Mouse (Mus musculus): Measurements from ENCODE around the gene Mrs2. TPM values are rescaled to one million over a fixed set of nuclear protein-coding genes. Genes with fewer than 3 reads are reported as not detected.
A peak's percentile ranks its signal among the peaks of the same experiment; 100 is the strongest.

Mrs2 gene
- polyA plus RNA-seq, 1 experiment from 2014 or later: 13.8 TPM

DNA sequence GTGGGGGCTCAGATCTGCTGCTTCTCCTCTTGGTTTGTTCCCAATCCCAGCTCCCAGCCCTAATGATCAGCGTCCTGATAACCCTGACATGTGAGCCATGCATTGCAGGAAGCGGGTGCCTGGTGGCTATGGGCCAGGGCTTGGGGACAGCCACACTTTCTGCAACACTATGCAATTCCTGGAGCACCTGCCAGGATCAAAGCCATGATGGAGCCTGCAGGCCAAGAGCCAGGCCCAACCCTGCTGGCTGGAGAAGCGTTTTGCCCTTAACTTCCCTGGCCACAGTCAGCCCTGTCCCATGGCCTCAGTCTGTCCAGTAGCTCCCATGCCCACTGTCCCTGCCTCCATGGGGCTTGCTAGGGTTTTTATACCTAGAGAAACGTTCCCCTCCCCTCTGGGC is 2.2 kb upstream of the Mrs2 start:
- 73% methylated on average over 4 of the region's 4 CpGs for WGBS
- no peak overlapping the region for H3K27ac ChIP-seq
- no peak overlapping the region for H3K4me3 ChIP-seq

DNA sequence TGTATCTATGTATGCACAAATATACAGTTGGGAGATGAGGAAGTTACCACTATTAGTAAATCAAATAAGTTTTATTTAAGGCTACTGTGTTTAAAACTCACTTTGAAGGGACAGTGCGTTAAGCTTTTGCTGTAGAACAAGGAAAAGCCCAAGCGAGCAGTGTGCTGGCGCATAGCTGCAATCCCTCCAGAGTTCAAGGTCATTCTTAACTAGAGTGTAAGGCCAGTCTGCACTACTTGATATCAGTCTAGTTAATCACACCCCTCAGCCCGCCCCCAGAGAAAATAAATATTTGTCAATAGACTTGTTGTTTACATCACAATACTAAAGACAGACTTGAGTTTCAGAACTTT is 337 bp upstream of the Mrs2 start:
- peak overlapping the region; percentile 76 for H3K4me2 ChIP-seq
- peaks cover 24% of the 10 kb centered on the region for H3K4me1 ChIP-seq
- no peaks in the 10 kb centered on the region for H3K9me3 ChIP-seq (replicated peaks)
- peak; percentile 39 for ATAC-seq
- no peak overlapping the region for H3K27ac ChIP-seq
- H3K36me3 ChIP-seq (ENCODE audit: poor library complexity, severe bottlenecking): peaks cover 9% of the 10 kb centered on the region; the same call in 1 of the 2 replicates
- H3K4me3 ChIP-seq: peak overlapping the region; percentile 81
- no peaks in the 10 kb centered on the region for H3K27me3 ChIP-seq
- 54% methylated on average over 4 of the region's 4 CpGs for WGBS
- H3K9ac ChIP-seq: peak overlapping the region; percentile 87

More for the DNA sequence above, 2.2 kb upstream of the Mrs2 start:
- H3K9me3 ChIP-seq (replicated peaks): no peaks in the 10 kb centered on the region
- no peak for ATAC-seq
- no peaks in the 10 kb centered on the region for H3K27me3 ChIP-seq
- H3K4me1 ChIP-seq: peaks cover 24% of the 10 kb centered on the region
- no peak overlapping the region for H3K4me2 ChIP-seq
- peaks cover 9% of the 10 kb centered on the region; the same call in 1 of the 2 replicates for H3K36me3 ChIP-seq (ENCODE audit: poor library complexity, severe bottlenecking)
- no peak overlapping the region for H3K9ac ChIP-seq

DNA sequence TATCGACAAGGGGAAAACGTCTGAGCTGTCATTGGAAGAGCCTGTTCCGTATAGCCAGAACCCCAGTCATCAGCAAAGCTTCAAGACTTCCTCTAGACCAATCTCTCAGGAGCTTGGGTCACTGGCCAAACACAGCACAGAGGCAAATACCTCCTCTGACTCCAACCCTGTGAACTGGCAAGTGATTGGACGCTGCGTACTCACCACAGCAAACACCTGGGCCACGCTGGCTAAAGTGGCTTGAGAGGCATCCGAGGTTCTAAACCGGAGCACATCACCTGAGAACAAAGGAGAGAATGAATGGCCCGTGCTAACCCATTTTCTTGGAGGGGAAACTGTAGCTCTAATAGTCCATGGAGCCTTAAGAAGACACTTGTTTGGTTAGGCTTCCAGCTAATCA is 1.9 kb downstream of the Mrs2 start:
- Histone ChIP-seq H3K27ac (no peak overlapping the region), H3K27me3 (no peaks in the 10 kb centered on the region), H3K9me3 (replicated peaks) (no peaks in the 10 kb centered on the region), H3K4me3 (no peak overlapping the region), H3K9ac (no peak overlapping the region), H3K36me3 (ENCODE audit: poor library complexity, severe bottlenecking) (peaks cover 9% of the 10 kb centered on the region; the same call in 1 of the 2 replicates), H3K4me1 (peaks cover 24% of the 10 kb centered on the region), H3K4me2 (peak overlapping the region; percentile 76)
- whole genome bisulfite sequencing: 93% methylated on average over 9 of the region's 9 CpGs
- no peak for ATAC-seq

- no peak overlapping the region for H3K4me3 ChIP-seq
- 87% methylated on average over 8 of the region's 8 CpGs for WGBS
- ATAC-seq: 0 out of 2 replicates have a peak, but pooled peaks have one; percentile 21
- H3K27me3 ChIP-seq: no peaks in the 10 kb centered on the region
- H3K9ac ChIP-seq: no peak overlapping the region
- H3K36me3 ChIP-seq (ENCODE audit: poor library complexity, severe bottlenecking): peaks cover 31% of the 10 kb centered on the region
- no peaks in the 10 kb centered on the region for H3K9me3 ChIP-seq (replicated peaks)
- H3K4me2 ChIP-seq: no peak overlapping the region
- no peak overlapping the region for H3K27ac ChIP-seq
- H3K4me1 ChIP-seq: no peaks in the 10 kb centered on the region
Measured at GRCm38 (mm10) chr13:25007115-25007514, 13.1 kb downstream of the Mrs2 start.

- H3K9ac ChIP-seq: no peak overlapping the region
- no peaks in the 10 kb centered on the region for H3K4me1 ChIP-seq
- H3K4me2 ChIP-seq: no peak overlapping the region
- ATAC-seq: no peak
- H3K27ac ChIP-seq: no peak overlapping the region
- no peaks in the 10 kb centered on the region for H3K9me3 ChIP-seq (replicated peaks)
- no peak overlapping the region for H3K4me3 ChIP-seq
- no peaks in the 10 kb centered on the region for H3K27me3 ChIP-seq
- peaks cover 71% of the 10 kb centered on the region for H3K36me3 ChIP-seq (ENCODE audit: poor library complexity, severe bottlenecking)
Measured at GRCm38 (mm10) chr13:25002965-25003364, 17.2 kb downstream of the Mrs2 start.

DNA sequence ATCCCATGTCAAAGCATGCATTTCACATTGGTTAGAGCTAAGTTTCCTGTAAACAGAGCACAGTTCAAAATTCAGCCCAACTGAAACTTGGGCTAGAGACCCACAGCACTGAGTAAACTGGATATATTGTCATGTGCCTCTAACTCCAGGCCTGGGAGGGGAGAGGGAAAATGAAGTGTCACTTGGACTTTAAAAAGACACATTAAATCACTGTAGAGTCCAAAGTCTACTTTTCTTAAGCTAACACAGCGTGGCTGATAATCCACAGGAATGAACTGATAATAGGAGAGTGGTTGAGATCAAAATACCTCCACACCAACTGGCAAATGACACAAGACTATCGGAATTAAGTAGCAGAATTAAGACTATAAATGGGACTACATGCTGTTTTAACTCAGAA is 20.6 kb downstream of the Mrs2 start:
- no peak overlapping the region for H3K27ac ChIP-seq
- peaks cover 89% of the 10 kb centered on the region for H3K36me3 ChIP-seq (ENCODE audit: poor library complexity, severe bottlenecking)
- 85% methylated on average over 2 of the region's 2 CpGs for WGBS

GRCm38 (mm10) chr13:24993160-24993559 is 27.0 kb downstream of the Mrs2 start:
- peaks cover 82% of the 10 kb centered on the region for H3K36me3 ChIP-seq (ENCODE audit: poor library complexity, severe bottlenecking)
- no peak; the same call in 1 of the 2 replicates for ATAC-seq
- WGBS: 62% methylated on average over 2 of the region's 2 CpGs

More for the DNA sequence above, 20.6 kb downstream of the Mrs2 start:
- Histone ChIP-seq H3K9me3 (replicated peaks) (no peaks in the 10 kb centered on the region), H3K4me3 (no peak overlapping the region), H3K9ac (no peak overlapping the region), H3K4me2 (no peak overlapping the region), H3K27me3 (no peaks in the 10 kb centered on the region), H3K4me1 (no peaks in the 10 kb centered on the region)
- no peak for ATAC-seq

GRCm38 (mm10) chr13:24989006-24989405 is 31.2 kb downstream of the Mrs2 start:
- H3K9ac ChIP-seq: no peak overlapping the region
- 84% methylated on average over 6 of the region's 6 CpGs for WGBS
- no peak for ATAC-seq
- no peak overlapping the region for H3K4me3 ChIP-seq
- no peak overlapping the region for H3K4me2 ChIP-seq
- H3K4me1 ChIP-seq: peaks cover 4% of the 10 kb centered on the region; the same call in 1 of the 2 replicates
- no peaks in the 10 kb centered on the region for H3K27me3 ChIP-seq
- no peaks in the 10 kb centered on the region for H3K9me3 ChIP-seq (replicated peaks)
- H3K27ac ChIP-seq: no peak overlapping the region
- peaks cover 43% of the 10 kb centered on the region for H3K36me3 ChIP-seq (ENCODE audit: poor library complexity, severe bottlenecking)

More at GRCm38 (mm10) chr13:24993160-24993559, 27.0 kb downstream of the Mrs2 start:
- H3K9ac ChIP-seq: no peak overlapping the region
- H3K4me2 ChIP-seq: no peak overlapping the region
- H3K4me3 ChIP-seq: no peak overlapping the region
- no peak overlapping the region for H3K27ac ChIP-seq
- H3K27me3 ChIP-seq: no peaks in the 10 kb centered on the region
- H3K9me3 ChIP-seq (replicated peaks): no peaks in the 10 kb centered on the region
- H3K4me1 ChIP-seq: no peaks in the 10 kb centered on the region

DNA sequence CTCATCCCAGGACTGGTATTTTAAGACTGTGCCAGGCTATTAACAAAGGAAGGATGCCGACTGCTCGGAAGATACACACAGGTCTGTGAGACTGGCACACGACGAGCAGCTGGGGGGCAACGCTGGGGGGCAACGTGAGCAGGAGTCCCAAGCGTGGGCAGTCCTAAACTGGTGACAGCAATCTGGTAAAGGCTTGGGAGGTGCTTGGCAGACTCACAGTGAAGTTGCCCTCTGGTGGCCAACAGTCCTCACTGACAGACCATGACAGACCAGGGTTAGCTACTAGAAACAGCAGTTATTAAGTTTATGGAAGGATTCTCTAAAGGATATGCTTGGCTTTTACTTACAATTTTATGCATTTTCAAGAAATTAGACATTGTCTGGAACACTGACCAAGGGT is 31.8 kb downstream of the Mrs2 start:
- Histone ChIP-seq H3K9me3 (replicated peaks) (no peaks in the 10 kb centered on the region), H3K4me2 (no peak overlapping the region), H3K9ac (no peak overlapping the region), H3K27me3 (no peaks in the 10 kb centered on the region), H3K4me3 (no peak overlapping the region), H3K36me3 (ENCODE audit: poor library complexity, severe bottlenecking) (peaks cover 37% of the 10 kb centered on the region), H3K27ac (no peak overlapping the region), H3K4me1 (peaks cover 4% of the 10 kb centered on the region; the same call in 1 of the 2 replicates)
- peak; percentile 78 for ATAC-seq
- 44% methylated on average over 7 of the region's 7 CpGs for WGBS

DNA sequence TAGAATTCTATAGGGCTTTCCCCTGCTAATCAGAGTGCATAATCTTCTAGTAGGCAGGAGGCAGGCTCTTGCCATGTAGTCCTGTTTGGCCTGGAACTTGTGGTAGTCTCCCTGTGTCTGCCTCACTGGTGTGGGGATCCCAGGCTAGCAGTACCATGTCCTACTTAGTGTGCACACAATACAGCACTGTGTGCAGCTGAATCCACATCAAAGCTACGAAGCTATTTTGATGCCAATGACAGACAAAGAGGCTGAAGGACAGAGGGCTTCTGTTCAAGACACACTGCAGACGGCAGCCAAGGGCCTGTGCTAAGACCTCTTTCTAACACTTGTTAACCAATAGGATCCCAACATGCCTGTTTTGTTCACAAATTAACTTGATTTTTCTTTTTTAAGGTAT is 34.7 kb downstream of the Mrs2 start:
- Histone ChIP-seq H3K4me1 (peaks cover 4% of the 10 kb centered on the region; the same call in 1 of the 2 replicates), H3K9ac (no peak overlapping the region), H3K4me3 (no peak overlapping the region), H3K27ac (no peak overlapping the region), H3K4me2 (no peak overlapping the region), H3K27me3 (no peaks in the 10 kb centered on the region), H3K36me3 (ENCODE audit: poor library complexity, severe bottlenecking) (peaks cover 14% of the 10 kb centered on the region), H3K9me3 (replicated peaks) (no peaks in the 10 kb centered on the region)
- WGBS: 33% methylated on average over 2 of the region's 2 CpGs
- ATAC-seq: peak; percentile 49; the same call in 1 of the 2 replicates

DNA sequence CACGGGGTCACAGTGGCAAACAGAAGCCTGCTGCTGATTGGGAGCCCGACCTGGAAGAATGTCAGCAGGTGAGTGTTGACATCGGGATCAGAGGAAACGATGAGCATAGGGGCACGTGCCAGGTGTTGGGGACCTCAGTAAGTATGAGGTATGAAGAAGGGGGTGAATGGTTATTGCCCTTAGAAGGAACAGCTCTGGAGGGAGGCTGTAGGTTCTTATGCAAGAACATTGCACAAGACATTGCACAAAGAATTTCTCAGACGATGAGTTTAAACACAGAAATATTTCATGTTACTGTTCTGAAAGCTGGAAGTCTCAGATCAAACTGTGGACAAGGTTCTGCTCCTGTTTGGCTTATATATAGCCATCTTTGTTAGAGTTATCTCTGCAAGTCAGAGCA is 39.1 kb downstream of the Mrs2 start:
- no peaks in the 10 kb centered on the region for H3K9me3 ChIP-seq (replicated peaks)
- H3K4me1 ChIP-seq: peaks cover 4% of the 10 kb centered on the region; the same call in 1 of the 2 replicates
- no peak overlapping the region for H3K4me3 ChIP-seq
- H3K4me2 ChIP-seq: no peak overlapping the region
- no peak overlapping the region for H3K27ac ChIP-seq
- no peaks in the 10 kb centered on the region; the same call in 1 of the 2 replicates for H3K36me3 ChIP-seq (ENCODE audit: poor library complexity, severe bottlenecking)
- no peaks in the 10 kb centered on the region for H3K27me3 ChIP-seq
- no peak for ATAC-seq
- no peak overlapping the region for H3K9ac ChIP-seq
- 93% methylated on average over 6 of the region's 6 CpGs for WGBS

GRCm38 (mm10) chr13:24977820-24978342 is 42.3 kb downstream of the Mrs2 start:
- H3K27me3 ChIP-seq: no peaks in the 10 kb centered on the region
- no peaks in the 10 kb centered on the region for H3K4me1 ChIP-seq
- no peak overlapping the region for H3K9ac ChIP-seq
- no peak overlapping the region for H3K27ac ChIP-seq
- no peak overlapping the region for H3K4me3 ChIP-seq
- H3K9me3 ChIP-seq (replicated peaks): no peaks in the 10 kb centered on the region
- no peaks in the 10 kb centered on the region for H3K36me3 ChIP-seq (ENCODE audit: poor library complexity, severe bottlenecking)
- no peak for ATAC-seq
- WGBS: 90% methylated on average over 5 of the region's 5 CpGs
- H3K4me2 ChIP-seq: no peak overlapping the region

- peak; percentile 82 for ATAC-seq
- H3K36me3 ChIP-seq (ENCODE audit: poor library complexity, severe bottlenecking): no peaks in the 10 kb centered on the region
- no peaks in the 10 kb centered on the region for H3K27me3 ChIP-seq
- WGBS: 58% methylated on average over 4 of the region's 4 CpGs
- no peak overlapping the region for H3K4me3 ChIP-seq
- no peaks in the 10 kb centered on the region for H3K4me1 ChIP-seq
- no peaks in the 10 kb centered on the region for H3K9me3 ChIP-seq (replicated peaks)
- H3K9ac ChIP-seq: no peak overlapping the region
- H3K27ac ChIP-seq: no peak overlapping the region
- no peak overlapping the region for H3K4me2 ChIP-seq
Measured at GRCm38 (mm10) chr13:24976384-24976783, 43.8 kb downstream of the Mrs2 start.
